Mouse (Mus musculus) megakaryocyte, embryonic 14.5 days (primary cell): ENCODE results near the gene Fbrsl1.

Experiments
- FLI1 ChIP-seq: IDR thresholded peaks from 2 replicates; pipeline ENCODE4 v1.6.1; 2012; ENCODE audit warnings: low read length, inconsistent platforms, mixed read lengths
- GATA1 ChIP-seq: IDR thresholded peaks from 3 replicates; pipeline ENCODE4 v1.6.1; 2012; ENCODE audit warnings: mixed read lengths, low read length, inconsistent platforms, borderline replicate concordance

GRCm38 (mm10) chr5:110493785-110494184 lies 45.5 kb upstream of the Fbrsl1 start:
- TF ChIP-seq GATA1, result no peak
- TF ChIP-seq FLI1, result no peak
